Mouse (Mus musculus) heart, postnatal 0 days (tissue): Measurements from ENCODE around the gene Tmem135. TPM values are rescaled to one million over a fixed set of nuclear protein-coding genes. Genes with fewer than 3 reads are reported as not detected.
A peak's percentile ranks its signal among the peaks of the same experiment; 100 is the strongest.

Source experiments
- ATAC-seq: fragments of 200-750 bp; cut with Nextera tagmentation; 2 replicates; pipeline ENCODE4 v1.8.0; 2017; ENCODE audit warnings: low read depth, moderate number of reproducible peaks, moderate library complexity; ENCODE audit not compliant: insufficient read depth
- DNase-seq: peaks from one replicate; pipeline ENCODE4 v3.0.0-alpha.2; 2016; ENCODE audit warnings: low spot score
- H3K27ac ChIP-seq: fragments of 300-500 bp; sonication (generic); 2 replicates; pipeline ENCODE4 v1.5.1; 2014; ENCODE audit warnings: low read depth, mild to moderate bottlenecking
- H3K27me3 ChIP-seq: fragments of 300-500 bp; sonication (generic); 2 replicates; pipeline ENCODE4 v1.6.1; 2014; ENCODE audit warnings: low read length, mixed read lengths; ENCODE audit not compliant: control insufficient read depth, insufficient read depth
- H3K36me3 ChIP-seq: fragments of 300-500 bp; sonication (generic); replicated peaks from 2 replicates; pipeline ENCODE4 v1.6.1; 2014; ENCODE audit warnings: low read length, mixed read lengths; ENCODE audit not compliant: control insufficient read depth, insufficient read depth
- H3K4me1 ChIP-seq: fragments of 300-500 bp; sonication (generic); 2 replicates; pipeline ENCODE4 v1.6.1; 2014; ENCODE audit warnings: antibody characterized with exemption; ENCODE audit not compliant: control insufficient read depth, insufficient read depth
- H3K4me2 ChIP-seq: fragments of 300-500 bp; sonication (generic); 2 replicates; pipeline ENCODE4 v1.6.1; 2014; ENCODE audit warnings: low read depth, mild to moderate bottlenecking, low read length, moderate library complexity
- H3K4me3 ChIP-seq: fragments of 300-500 bp; sonication (generic); 2 replicates; pipeline ENCODE4 v1.5.1; 2014; ENCODE audit warnings: low read depth, low read length
- H3K9ac ChIP-seq: fragments of 300-500 bp; sonication (generic); replicated peaks from 2 replicates; pipeline ENCODE4 v1.6.1; 2014; ENCODE audit warnings: low read depth, low read length, mixed read lengths
- H3K9me3 ChIP-seq: fragments of 300-500 bp; sonication (generic); replicated peaks from 2 replicates; pipeline ENCODE4 v1.6.1; 2016; ENCODE audit warnings: low read length; ENCODE audit not compliant: control insufficient read depth
- CTCF ChIP-seq: IDR thresholded peaks from 2 replicates; pipeline ENCODE4 v1.5.1; 2016; ENCODE audit warnings: antibody characterized with exemption, control low read depth, low read depth
- EP300 ChIP-seq: IDR thresholded peaks from 2 replicates; pipeline ENCODE4 v1.6.1; 2016; ENCODE audit warnings: antibody characterized with exemption, low read depth
- WGBS: fragments of 180-500 bp; shearing (Covaris S2); extraction: QIAGEN DNeasy Blood & Tissue Kit; methylation state at CpG from one replicate; pipeline ENCODE4 v1.1.7; 2014; 5-methylcytosine and 5-hydroxymethylcytosine counted together
- polyA plus RNA-seq: library from polyadenylated mRNA; unstranded; fragments of >200 nt; fragmentation: Nextera tagmentation; extraction: Ambion mirVana; gene quantifications from 2 replicates; pipeline ENCODE4 v1.2.1, GENCODE M21; 2015
- total RNA-seq: library from RNA; depleted of rRNA; stranded (reverse); fragments of >200 nt; gene quantifications from 2 replicates; pipeline ENCODE4 v1.2.3, GENCODE M21; 2014; ENCODE audit warnings: low replicate concordance

Tmem135 gene
- total and polyA plus RNA-seq, 2 experiments from 2014 or later = 31.6 to 70.6 TPM

DNA sequence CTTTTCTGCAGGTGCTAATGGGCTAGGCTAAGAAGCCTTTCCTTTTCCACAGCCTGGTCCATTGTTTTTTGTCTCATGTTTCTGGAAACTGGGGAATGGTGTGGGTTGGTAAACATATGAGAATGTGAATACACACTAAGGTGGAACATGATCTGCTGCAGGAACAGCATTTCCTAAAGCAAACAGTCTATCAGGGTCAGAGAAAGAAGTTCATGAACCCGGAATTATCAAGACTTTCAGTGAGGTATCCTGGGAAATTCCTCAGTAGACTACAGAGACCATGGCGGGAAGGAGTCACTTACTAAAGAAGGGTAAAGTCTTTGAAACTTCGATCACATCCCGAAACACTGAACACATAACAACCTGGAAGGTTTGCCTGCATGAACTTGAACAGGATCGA is 32.4 kb upstream of the Tmem135 start:
- no peak overlapping the region for H3K9ac ChIP-seq
- ATAC-seq (no peak), DNase-seq (no peak)
- no peaks in the 10 kb centered on the region for H3K9me3 ChIP-seq
- peaks cover 14% of the 10 kb centered on the region for H3K4me1 ChIP-seq
- H3K4me3 ChIP-seq = no peak overlapping the region
- no peaks in the 10 kb centered on the region for H3K27me3 ChIP-seq
- WGBS = 63% methylated on average over 5 of the region's 5 CpGs
- no peaks in the 10 kb centered on the region for H3K36me3 ChIP-seq
- no peak overlapping the region for H3K27ac ChIP-seq
- no peak overlapping the region for H3K4me2 ChIP-seq
- TF ChIP-seq CTCF (no peak), EP300 (no peak)

DNA sequence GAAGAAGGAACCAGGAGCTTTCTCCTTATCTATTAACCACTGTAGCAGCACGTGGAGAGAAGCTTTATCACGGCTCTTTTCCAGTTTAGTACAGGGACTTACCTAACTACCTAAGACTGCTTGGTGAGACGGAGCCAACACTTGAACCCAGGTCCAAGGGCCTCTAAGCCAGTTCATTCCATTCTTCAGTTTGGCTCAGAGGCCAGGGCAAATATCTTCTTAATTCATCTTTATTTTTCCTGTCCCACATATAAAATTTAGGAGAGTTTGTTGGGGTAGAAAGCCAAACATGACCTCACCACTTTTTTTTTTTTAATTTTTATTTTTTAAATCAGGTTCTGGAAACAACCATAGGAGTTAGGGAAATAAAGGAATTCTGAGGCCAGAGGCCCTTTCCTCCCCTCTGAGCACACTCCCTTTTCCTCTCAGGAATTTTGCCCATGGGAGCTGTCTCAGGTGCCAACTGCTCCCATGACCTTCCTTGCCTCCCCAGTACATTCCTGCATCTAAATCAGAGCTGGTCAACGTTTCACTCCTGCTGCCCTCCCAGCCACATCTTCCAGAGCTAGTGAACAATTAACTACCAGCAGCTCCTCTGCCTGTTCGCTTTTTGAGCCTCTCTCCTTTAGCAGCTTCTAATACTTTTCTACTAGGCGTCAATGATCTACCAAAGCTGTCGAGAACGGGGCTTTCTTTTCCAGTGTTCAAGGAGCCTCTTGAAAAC is 30.0 kb upstream of the Tmem135 start:
- Histone ChIP-seq H3K4me1 (peaks cover 14% of the 10 kb centered on the region), H3K36me3 (no peaks in the 10 kb centered on the region), H3K27ac (peak overlapping the region; percentile 5; the same call in 1 of the 2 replicates), H3K27me3 (no peaks in the 10 kb centered on the region), H3K9me3 (no peaks in the 10 kb centered on the region), H3K4me3 (no peak overlapping the region), H3K4me2 (no peak overlapping the region), H3K9ac (no peak overlapping the region)
- ATAC-seq (peak; percentile 60; the same call in 1 of the 2 replicates), DNase-seq (no peak)
- TF ChIP-seq EP300 = no peak
- no peak for TF ChIP-seq CTCF
- WGBS = 31% methylated on average over 8 of the region's 8 CpGs

DNA sequence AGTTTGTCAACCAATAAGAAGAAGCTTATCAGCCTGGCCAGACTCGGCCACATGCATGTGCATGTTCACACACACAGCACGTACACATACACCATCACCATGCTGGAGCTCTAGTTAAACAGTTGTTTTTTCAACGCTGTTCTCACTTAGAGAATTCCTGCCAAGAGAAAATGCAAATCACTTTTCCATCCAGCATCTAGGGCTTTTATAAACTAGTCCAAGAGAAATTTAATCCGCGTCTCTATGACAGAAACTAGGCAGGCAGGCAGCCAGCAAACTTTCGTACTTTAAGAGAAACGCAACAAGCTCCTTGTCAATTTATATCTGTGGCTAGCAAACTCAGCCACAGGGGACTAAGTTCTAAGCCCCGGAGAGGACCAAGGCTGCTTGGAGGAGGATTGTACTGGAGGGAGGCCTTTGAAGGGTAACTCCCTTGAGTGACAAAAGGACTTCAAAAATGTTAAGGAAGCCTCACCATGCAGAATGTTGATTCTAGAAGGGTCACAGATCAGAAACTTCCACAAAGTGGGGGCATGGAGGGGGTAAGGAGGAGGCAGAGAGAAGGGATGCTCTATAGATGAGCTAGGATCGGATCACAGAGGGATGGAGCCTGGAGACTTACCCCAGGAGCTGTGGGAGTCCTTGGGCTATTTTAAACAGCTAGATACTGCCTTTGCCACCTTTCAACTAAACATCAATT is 29.3 kb upstream of the Tmem135 start:
- ATAC-seq = no peak
- H3K27ac ChIP-seq = peak overlapping the region; percentile 5; the same call in 1 of the 2 replicates

DNA sequence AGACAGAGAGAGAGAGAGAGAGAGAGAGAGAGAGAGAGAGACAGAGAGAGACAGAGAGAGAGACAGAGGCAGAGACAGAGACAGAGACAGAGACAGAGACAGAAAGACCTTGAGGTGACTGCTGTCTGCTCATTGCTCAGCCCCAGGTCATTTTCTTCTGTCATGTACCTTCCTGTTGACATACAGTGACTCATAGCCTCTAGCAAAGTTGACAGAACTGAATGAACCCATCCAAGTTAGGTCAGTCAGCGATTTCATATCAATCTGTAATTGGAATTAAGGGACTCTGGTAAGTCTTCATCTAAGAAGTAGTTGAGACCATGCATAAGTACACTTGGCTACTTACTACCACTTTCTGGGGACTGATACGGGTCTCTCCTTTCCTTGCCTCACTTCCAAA is 27.2 kb upstream of the Tmem135 start:
- Histone ChIP-seq H3K9ac (no peak overlapping the region), H3K4me1 (peaks cover 14% of the 10 kb centered on the region), H3K9me3 (no peaks in the 10 kb centered on the region), H3K27me3 (no peaks in the 10 kb centered on the region), H3K36me3 (no peaks in the 10 kb centered on the region), H3K4me2 (no peak overlapping the region), H3K27ac (no peak overlapping the region), H3K4me3 (no peak overlapping the region)
- WGBS = 85% methylated on average over 2 of the region's 2 CpGs
- no peak for DNase-seq
- TF ChIP-seq EP300 (no peak), CTCF (no peak)
- ATAC-seq = no peak

More for the DNA sequence above, 29.3 kb upstream of the Tmem135 start:
- Histone ChIP-seq H3K9ac (no peak overlapping the region), H3K27me3 (no peaks in the 10 kb centered on the region), H3K36me3 (no peaks in the 10 kb centered on the region), H3K9me3 (no peaks in the 10 kb centered on the region), H3K4me3 (no peak overlapping the region), H3K4me2 (no peak overlapping the region), H3K4me1 (peaks cover 14% of the 10 kb centered on the region)
- no peak for DNase-seq
- WGBS = 49% methylated on average over 9 of the region's 9 CpGs
- no peak for TF ChIP-seq CTCF
- no peak for TF ChIP-seq EP300

DNA sequence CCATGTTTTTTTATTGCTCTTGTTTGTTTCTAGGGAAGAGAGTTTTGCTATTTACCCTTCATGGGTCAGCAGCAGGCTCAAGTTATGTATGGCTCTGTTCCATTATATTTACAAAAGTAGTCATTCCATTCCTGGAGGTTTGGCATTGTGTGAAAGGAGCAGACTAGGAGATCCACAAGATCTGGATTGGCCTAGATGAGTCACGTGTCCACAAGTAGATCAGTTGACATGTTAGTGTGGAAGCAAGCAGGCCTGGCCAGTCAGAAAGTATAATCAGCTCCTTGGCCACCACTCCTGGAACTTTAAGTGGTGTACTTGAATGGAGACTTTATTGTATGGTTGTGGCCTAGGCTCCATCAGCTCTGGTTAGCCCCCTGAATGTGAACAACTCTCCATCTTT is 25.3 kb upstream of the Tmem135 start:
- no peak overlapping the region for H3K4me3 ChIP-seq
- H3K9me3 ChIP-seq = no peaks in the 10 kb centered on the region
- no peak overlapping the region for H3K27ac ChIP-seq
- no peaks in the 10 kb centered on the region for H3K27me3 ChIP-seq
- peaks cover 11% of the 10 kb centered on the region for H3K4me1 ChIP-seq
- no peaks in the 10 kb centered on the region for H3K36me3 ChIP-seq
- H3K9ac ChIP-seq = no peak overlapping the region
- ATAC-seq = peak; percentile 24; the same call in 1 of the 2 replicates
- no peak overlapping the region for H3K4me2 ChIP-seq
- WGBS = 69% methylated on average over 1 of the region's 1 CpGs
- TF ChIP-seq CTCF (no peak), EP300 (no peak)
- DNase-seq = no peak
